Mouse (Mus musculus) liver, embryonic 14.5 days (tissue): Measurements from ENCODE around the gene Fsd1.

Source experiments
- CTCF ChIP-seq: IDR thresholded peaks from 2 replicates; pipeline ENCODE4 v1.5.1; 2016; ENCODE audit warnings: antibody characterized with exemption, low read depth, control low read depth
- EP300 ChIP-seq: IDR thresholded peaks from 2 replicates; pipeline ENCODE4 v1.6.1; 2016; ENCODE audit warnings: antibody characterized with exemption, low read depth

- TF ChIP-seq EP300: no peak
- no peak for TF ChIP-seq CTCF
These were observed 40.6 kb upstream of the Fsd1 start for GRCm38 (mm10) chr17:55945696-55946095.
